Comparison of ENCODE assay signal across 17 mouse cellular contexts in genomic region chr4:95234030-95234555, GRCm38 (mm10).
DNase-seq lines count a peak whose midpoint lies in the region; ATAC-seq and TF ChIP-seq lines count a peak whose summit lies in the region.
"Had no signal": no experiment of that assay in that cellular context is flagged by ENCODE, and none has a peak within 500 bp of the region (broad histone marks: within the 10 kb centered on the region; RNA-seq: fewer than 3 reads in every experiment).

No protein-coding gene starts in this region.

- no peak overlapping the region for H3K4me3 ChIP-seq in kidney, embryonic 15.5 days (replicated peaks)
- no peak overlapping the region for H3K4me3 ChIP-seq in cerebellum, adult 2 months (replicated peaks; ENCODE audit: insufficient read depth, low read depth, low read length)
- H3K4me3 ChIP-seq: forebrain, embryonic 13.5 days; layer of hippocampus, adult 2 months had no signal

- H3K36me3 ChIP-seq in kidney, embryonic 15.5 days = no peaks in the 10 kb centered on the region

- WGBS in kidney, embryonic 15.5 days = 58% methylated on average over 2 of the region's 2 CpGs
- WGBS in cerebellum, adult 2 months = 58% methylated on average over 2 of the region's 2 CpGs

- DNase-seq in kidney, adult 9 months = peak; percentile 22
- peak; percentile 87 for DNase-seq in adipocyte (ENCODE audit: low spot score)
- peak; percentile 64 for DNase-seq in heart, adult 8-10 months (ENCODE audit: low spot score)
- peak; percentile 46 to 58 for DNase-seq in kidney, postnatal 25 days
- no peak for DNase-seq in c-Kit-positive CD71-positive TER-119-positive erythroid progenitor cells, embryonic 14.5 days (ENCODE audit: low spot score)
- DNase-seq in cerebellum, adult 2 months = no peak
- DNase-seq: adrenal gland, adult 2 months; cerebellum, postnatal 10 days; lung, postnatal 14 days; retina, postnatal 1 day; thymus, adult 18-20 months had no signal

- no peak for TF ChIP-seq POLR2A in cerebellum, adult 2 months (IDR thresholded peaks at IDR 0.05; ENCODE audit: borderline replicate concordance, insufficient read depth, low read length)

- H3K27me3 ChIP-seq in kidney, embryonic 15.5 days = no peaks in the 10 kb centered on the region
- no peaks in the 10 kb centered on the region for H3K27me3 ChIP-seq in cerebellum, adult 2 months (ENCODE audit: control insufficient read depth, insufficient read depth, low read length)
- H3K27me3 ChIP-seq: CH12.LX; forebrain, embryonic 13.5 days; Patski had no signal

- ATAC-seq in kidney, embryonic 15.5 days (replicated peaks; ENCODE audit: low FRiP score) = no peak; the same call in 1 of the 2 replicates
- ATAC-seq: forebrain, embryonic 13.5 days; hindbrain, embryonic 16.5 days; Patski had no signal

- no peak overlapping the region for H3K9ac ChIP-seq in kidney, embryonic 15.5 days
- H3K9ac ChIP-seq: forebrain, embryonic 13.5 days had no signal

- no peak for TF ChIP-seq CTCF in cerebellum, adult 2 months (IDR thresholded peaks at IDR 0.05; ENCODE audit: borderline replicate concordance, insufficient read depth, low read depth, low read length)

- peaks cover 5% of the 10 kb centered on the region for H3K4me1 ChIP-seq in kidney, embryonic 15.5 days
- H3K4me1 ChIP-seq in cerebellum, adult 2 months (ENCODE audit: control insufficient read depth, insufficient read depth, low read length) = no peaks in the 10 kb centered on the region
- H3K4me1 ChIP-seq: forebrain, embryonic 13.5 days had no signal

- no peak overlapping the region for H3K27ac ChIP-seq in kidney, embryonic 15.5 days
- H3K27ac ChIP-seq in cerebellum, adult 2 months (ENCODE audit: insufficient read depth, low read length) = no peak overlapping the region
- H3K27ac ChIP-seq: forebrain, embryonic 13.5 days; layer of hippocampus, adult 2 months had no signal

- no peak overlapping the region for H3K4me2 ChIP-seq in kidney, embryonic 15.5 days
- H3K4me2 ChIP-seq: forebrain, embryonic 13.5 days had no signal

- no peaks in the 10 kb centered on the region for H3K9me3 ChIP-seq in kidney, embryonic 15.5 days (replicated peaks)
- H3K9me3 ChIP-seq: forebrain, embryonic 13.5 days had no signal

Comparison
In these comparisons a context has a peak if more than half of its experiments do, and no peak if none do; other contexts are left out.
1. DNase-seq: peak in kidney, adult 9 months (single experiment), adipocyte (single experiment), heart, adult 8-10 months (single experiment) and kidney, postnatal 25 days (2 of 2); none in c-Kit-positive CD71-positive TER-119-positive erythroid progenitor cells, embryonic 14.5 days (single experiment) and cerebellum, adult 2 months (0 of 2).